Mouse (Mus musculus) testis, adult 2 months (tissue): ENCODE data around the gene Prpsap1.

ENCODE experiments used
- CTCF ChIP-seq: fragments of 200-500 bp; IDR thresholded peaks from 2 replicates; pipeline ENCODE4 v1.5.1; 2012; ENCODE audit warnings: low read depth, mild to moderate bottlenecking, inconsistent platforms, low read length, moderate library complexity; ENCODE audit not compliant: control insufficient read depth, insufficient read depth, insufficient replicate concordance
- POLR2A ChIP-seq: fragments of 200-500 bp; IDR thresholded peaks from 2 replicates; pipeline ENCODE4 v1.6.1; 2012; ENCODE audit warnings: low read depth, mild to moderate bottlenecking, inconsistent platforms, low read length, moderate library complexity; ENCODE audit not compliant: control insufficient read depth

GRCm38 (mm10) chr11:116522886-116523698, 29.1 kb upstream of the Prpsap1 start:
- TF ChIP-seq CTCF (no peak), POLR2A (no peak)
